Mouse (Mus musculus) kidney, adult 11 months (tissue): Measurements from ENCODE around the gene Clic4.

Experiments
- DNase-seq: peaks from one replicate; pipeline ENCODE4 v3.0.0; 2022

Gene Clic4

GRCm38 (mm10) chr4:135272640-135273306, at the start of gene Clic4:
Gene Clic4, minus strand, starts transcription at chr4:135272814.
- DNase-seq = peak; percentile 98

DNA sequence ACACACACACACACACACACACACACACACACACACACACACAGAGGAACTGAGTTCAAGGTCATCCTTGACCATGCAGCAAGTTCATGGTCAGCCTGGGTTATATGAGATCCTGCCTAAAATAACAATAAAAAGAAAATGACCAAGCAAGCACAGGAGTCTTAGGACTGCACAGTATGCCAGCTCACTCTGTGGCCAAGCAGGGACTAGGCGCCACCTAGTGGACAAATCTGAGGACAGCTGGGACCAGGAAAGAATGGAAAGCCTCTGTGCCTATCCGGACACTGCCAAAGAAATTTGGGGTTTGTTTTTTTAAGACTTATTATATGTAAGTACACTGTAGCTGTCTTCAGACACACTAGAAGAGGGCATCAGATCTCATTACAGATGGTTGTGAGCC, 45.4 kb upstream of the Clic4 start:
- peak; percentile 59 for DNase-seq

- no peak for DNase-seq
Observed at GRCm38 (mm10) chr4:135317539-135317938, 44.9 kb upstream of the Clic4 start.

GRCm38 (mm10) chr4:135315287-135315686, 42.7 kb upstream of the Clic4 start:
- DNase-seq = no peak

DNA sequence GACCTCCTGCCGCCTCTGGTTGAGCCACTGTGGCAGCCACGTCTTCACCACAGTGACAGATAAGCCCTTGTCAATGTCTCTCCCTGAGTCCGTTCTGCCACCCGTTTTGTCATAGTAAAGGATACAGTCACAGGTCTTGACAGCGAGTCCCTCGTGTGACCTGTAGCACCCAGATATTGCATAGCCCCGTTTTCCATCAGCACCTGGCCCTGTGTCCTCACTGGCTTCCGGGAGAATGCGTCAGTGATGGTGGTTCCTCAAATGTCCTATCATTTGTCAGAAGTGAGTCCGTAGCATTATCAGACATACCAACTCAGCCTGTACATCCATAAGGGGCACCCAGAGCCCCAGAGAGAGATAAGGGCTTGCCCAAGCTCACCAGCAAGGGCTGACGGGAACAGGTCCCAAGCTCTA, 41.8 kb upstream of the Clic4 start:
- DNase-seq = no peak

GRCm38 (mm10) chr4:135313761-135314241, 41.2 kb upstream of the Clic4 start:
- no peak for DNase-seq

- DNase-seq = no peak
Observed at GRCm38 (mm10) chr4:135313111-135313691, 40.6 kb upstream of the Clic4 start.

GRCm38 (mm10) chr4:135312706-135313105, 40.1 kb upstream of the Clic4 start:
- peak; percentile 79 for DNase-seq

GRCm38 (mm10) chr4:135310371-135310770, 37.8 kb upstream of the Clic4 start:
- peak; percentile 63 for DNase-seq

GRCm38 (mm10) chr4:135309726-135310125, 37.1 kb upstream of the Clic4 start:
- no peak for DNase-seq

DNA sequence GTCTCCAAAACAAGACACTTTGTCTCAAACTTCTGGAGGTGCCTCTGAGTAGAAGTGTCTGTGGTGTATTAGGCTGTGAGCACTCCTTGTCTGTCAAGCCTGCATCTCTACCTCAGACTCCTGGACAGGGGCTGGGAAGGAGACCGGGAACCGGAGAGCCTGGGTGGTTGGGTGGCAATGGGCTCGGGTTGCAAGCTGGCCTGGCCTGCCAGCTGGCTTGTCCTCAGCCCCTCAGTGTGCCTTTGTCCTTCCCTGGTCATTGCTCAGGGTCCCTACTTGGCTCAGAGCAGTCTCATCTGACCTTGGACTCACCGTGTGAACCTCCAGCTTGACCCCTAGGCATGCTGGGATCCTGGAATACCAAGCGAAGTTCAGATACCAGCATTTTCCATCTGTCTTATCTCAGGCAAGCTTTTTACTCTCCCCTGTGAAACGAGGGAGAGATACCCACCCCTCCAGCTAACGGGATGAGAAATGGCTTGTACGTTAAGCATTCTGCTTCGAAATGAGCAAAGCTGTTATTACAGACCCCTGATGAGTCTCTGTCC, 36.6 kb upstream of the Clic4 start:
- DNase-seq = no peak

DNA sequence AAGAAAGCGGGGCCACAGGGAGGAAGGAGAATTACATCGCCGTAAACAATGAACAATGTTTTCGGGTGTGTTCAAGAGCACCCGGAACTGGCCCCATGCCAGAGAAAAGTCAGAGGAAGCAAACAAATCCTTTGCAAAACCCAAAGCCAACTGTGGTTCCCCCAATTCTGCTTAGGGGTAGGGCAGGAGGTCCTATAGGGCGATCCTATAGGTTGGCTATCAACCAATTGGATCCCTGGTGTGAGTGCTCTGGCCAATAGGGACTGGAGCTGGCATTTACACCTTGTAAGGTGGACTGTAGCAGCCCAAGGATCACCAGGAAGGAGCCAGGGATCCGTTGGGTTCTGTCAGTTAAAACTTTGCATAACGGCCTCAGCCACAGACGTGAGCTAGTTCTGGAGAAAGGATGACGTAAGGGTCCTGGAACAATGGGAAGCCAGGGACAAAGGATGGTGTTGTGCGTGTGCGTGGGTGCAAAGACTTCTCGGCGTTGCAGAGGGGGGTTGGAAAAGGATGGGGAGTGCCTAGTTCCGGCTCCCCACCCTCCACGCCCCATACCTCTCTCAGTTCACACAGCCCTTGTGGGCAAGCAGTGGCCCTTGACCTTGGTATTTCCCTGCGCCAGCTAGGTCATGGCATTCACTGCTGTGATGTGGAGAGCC, 34.5 kb upstream of the Clic4 start:
- no peak for DNase-seq

GRCm38 (mm10) chr4:135306533-135306932, 33.9 kb upstream of the Clic4 start:
- DNase-seq = peak; percentile 86

DNA sequence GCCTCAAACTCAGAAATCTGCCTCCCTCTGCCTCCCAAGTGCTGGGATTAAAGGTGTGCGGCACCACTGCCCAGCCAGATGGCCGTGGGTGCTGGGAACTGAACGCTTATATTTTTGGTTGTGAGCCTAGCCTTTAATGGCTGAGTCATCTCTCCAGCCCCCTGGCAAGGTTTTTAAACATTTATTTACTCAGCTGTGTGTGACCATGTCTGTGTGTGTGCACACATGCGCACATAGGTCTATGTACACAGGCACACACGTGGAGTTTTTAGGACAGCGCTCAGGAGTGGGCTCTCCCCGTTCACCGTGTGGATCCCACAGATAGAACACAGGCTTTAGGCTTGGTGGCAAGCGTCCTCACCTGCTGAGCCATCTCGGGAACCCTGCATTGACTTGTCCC, 29.6 kb upstream of the Clic4 start:
- DNase-seq = no peak

DNA sequence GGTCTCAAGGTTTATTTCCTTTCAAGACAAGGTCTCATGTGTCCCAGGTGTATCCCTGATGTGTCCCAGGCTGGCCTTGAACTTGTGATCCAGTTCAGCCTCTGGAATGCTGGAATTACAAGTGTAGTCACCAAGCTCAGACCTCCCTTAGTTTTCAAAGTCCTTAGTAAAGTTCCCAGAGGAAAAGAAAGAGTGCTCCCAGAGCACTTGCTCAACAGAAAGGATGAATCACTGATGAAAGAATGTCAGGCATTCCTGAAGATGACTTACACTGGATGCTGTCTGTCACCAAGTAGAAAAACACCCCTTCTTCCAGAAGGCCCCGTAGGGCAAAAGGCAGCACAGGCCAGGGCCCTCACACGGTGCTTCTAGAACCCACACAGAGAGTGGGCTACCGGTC, 28.6 kb upstream of the Clic4 start:
- DNase-seq = no peak

DNA sequence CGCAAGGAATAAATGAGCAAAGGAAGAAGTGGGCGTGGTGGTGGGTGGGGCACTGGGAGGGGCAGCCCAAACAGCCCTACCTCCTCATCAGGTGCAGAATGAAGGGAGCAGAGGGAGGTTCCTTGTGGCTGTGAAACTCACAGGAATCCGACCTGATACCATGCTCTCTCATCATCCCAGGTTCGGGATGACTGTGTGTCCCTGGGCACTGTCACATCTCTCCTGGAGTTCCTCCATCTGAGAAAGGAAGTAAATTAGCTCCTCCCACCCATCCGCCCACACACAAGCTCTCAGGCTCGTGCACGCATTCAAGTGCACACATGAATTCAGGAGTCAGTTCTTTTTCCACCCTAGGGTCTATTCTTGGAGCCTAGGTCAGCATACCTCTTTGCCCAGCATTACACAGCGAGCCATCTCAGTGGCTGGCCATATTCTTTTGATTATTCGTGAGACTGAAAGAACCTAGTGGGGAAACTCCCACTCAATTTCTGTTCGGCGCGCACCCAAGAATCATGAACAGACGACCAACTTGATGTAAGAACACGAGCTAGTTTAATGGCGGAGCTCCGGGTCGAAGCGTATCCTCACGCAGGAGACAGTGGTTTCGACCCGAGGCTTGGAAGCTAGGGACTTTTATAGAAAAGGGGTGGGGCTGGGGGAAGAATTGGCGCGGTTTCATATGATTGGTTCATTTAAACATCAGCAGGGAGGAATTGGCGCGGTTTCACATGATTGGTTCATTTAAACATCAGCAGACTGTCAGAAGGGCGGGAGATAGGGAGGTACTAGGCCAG, 27.8 kb upstream of the Clic4 start:
- no peak for DNase-seq

- no peak for DNase-seq
Observed at GRCm38 (mm10) chr4:135298680-135299079, 26.1 kb upstream of the Clic4 start.

GRCm38 (mm10) chr4:135297931-135298546, 25.4 kb upstream of the Clic4 start:
- no peak for DNase-seq

- DNase-seq = no peak
Observed at GRCm38 (mm10) chr4:135297146-135297545, 24.5 kb upstream of the Clic4 start.

- DNase-seq = no peak
Observed at GRCm38 (mm10) chr4:135296565-135296964, 24.0 kb upstream of the Clic4 start.

GRCm38 (mm10) chr4:135293813-135294212, 21.2 kb upstream of the Clic4 start:
- no peak for DNase-seq

DNA sequence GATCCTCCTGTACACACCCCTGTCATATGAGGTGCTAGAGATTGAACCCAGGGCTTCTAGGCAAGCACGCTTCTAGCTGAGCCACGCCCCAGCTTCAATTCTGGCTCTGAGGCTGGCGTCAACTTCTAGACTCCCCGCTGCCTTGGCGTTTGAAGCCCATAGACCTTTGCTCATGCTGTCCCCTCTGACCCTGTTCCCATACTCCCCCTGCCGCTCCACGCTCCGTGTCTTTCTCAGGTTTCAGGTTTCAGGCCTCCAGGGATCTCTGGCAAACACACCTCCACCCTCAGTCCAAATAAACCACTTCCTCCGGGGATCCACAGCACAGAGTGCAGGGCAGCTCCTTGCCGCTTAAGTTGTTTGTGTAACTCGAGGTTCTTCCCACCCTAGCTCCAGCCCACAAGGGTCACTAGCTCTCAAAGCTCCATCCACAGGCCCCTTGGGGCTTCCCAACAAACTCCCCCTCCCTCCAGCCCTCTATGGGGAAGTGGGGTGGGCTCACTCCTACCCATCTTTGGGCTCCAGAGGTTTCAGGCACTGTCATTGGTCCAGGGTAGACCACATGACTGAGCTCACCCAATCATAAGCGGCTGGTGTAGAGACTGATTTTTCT, 20.0 kb upstream of the Clic4 start:
- DNase-seq = peak; percentile 75
